Mouse (Mus musculus): Measurements from ENCODE around the gene Fgfr4. TPM values are rescaled to one million over a fixed set of nuclear protein-coding genes. Genes with fewer than 3 reads are reported as not detected.

The Fgfr4 gene
- polyA plus RNA-seq, 1 experiment from 2014 or later, result 0.80 TPM

GRCm38 (mm10) chr13:55203740-55204139 is 51.3 kb downstream of the Fgfr4 start:
- H3K4me1 ChIP-seq (ENCODE audit: control insufficient read depth, insufficient read depth, low read length), result no peaks in the 10 kb centered on the region
- no peaks in the 10 kb centered on the region for H3K36me3 ChIP-seq (ENCODE audit: control insufficient read depth, insufficient read depth)
- WGBS, result 65% methylated on average over 9 of the region's 9 CpGs
- no peaks in the 10 kb centered on the region for H3K27me3 ChIP-seq (ENCODE audit: control insufficient read depth, insufficient read depth, low read length)
- no peak overlapping the region for H3K4me2 ChIP-seq (ENCODE audit: low read depth, low read length)
- H3K4me3 ChIP-seq (ENCODE audit: low read length), result no peak overlapping the region
- H3K9me3 ChIP-seq (replicated peaks; ENCODE audit: control insufficient read depth, low read length), result no peaks in the 10 kb centered on the region
- no peak overlapping the region for H3K9ac ChIP-seq (ENCODE audit: low read length)
- H3K27ac ChIP-seq (ENCODE audit: low read length), result no peak overlapping the region
- no peak for ATAC-seq (replicated peaks; ENCODE audit: extremely low read depth, insufficient read depth, low FRiP score)

- Histone ChIP-seq H3K9me3 (replicated peaks; ENCODE audit: control insufficient read depth, low read length) (no peaks in the 10 kb centered on the region), H3K9ac (ENCODE audit: low read length) (no peak overlapping the region), H3K27me3 (ENCODE audit: control insufficient read depth, insufficient read depth, low read length) (no peaks in the 10 kb centered on the region), H3K27ac (ENCODE audit: low read length) (no peak overlapping the region), H3K4me2 (ENCODE audit: low read depth, low read length) (no peak overlapping the region), H3K36me3 (ENCODE audit: control insufficient read depth, insufficient read depth) (no peaks in the 10 kb centered on the region), H3K4me3 (ENCODE audit: low read length) (no peak overlapping the region), H3K4me1 (ENCODE audit: control insufficient read depth, insufficient read depth, low read length) (peaks cover under 1% of the 10 kb centered on the region; the same call in 1 of the 2 replicates)
- 75% methylated on average over 9 of the region's 11 CpGs for WGBS
- no peak for ATAC-seq (replicated peaks; ENCODE audit: extremely low read depth, insufficient read depth, low FRiP score)
Measured at GRCm38 (mm10) chr13:55204667-55205389, 52.4 kb downstream of the Fgfr4 start.

GRCm38 (mm10) chr13:55205448-55206205 is 53.2 kb downstream of the Fgfr4 start:
- H3K27ac ChIP-seq (ENCODE audit: low read length), result no peak overlapping the region

GRCm38 (mm10) chr13:55208837-55209648 is 56.6 kb downstream of the Fgfr4 start:
- no peak for ATAC-seq (replicated peaks; ENCODE audit: extremely low read depth, insufficient read depth, low FRiP score)

More at GRCm38 (mm10) chr13:55205448-55206205, 53.2 kb downstream of the Fgfr4 start:
- ATAC-seq (replicated peaks; ENCODE audit: extremely low read depth, insufficient read depth, low FRiP score), result no peak
- 85% methylated on average over 6 of the region's 6 CpGs for WGBS
- H3K9me3 ChIP-seq (replicated peaks; ENCODE audit: control insufficient read depth, low read length), result no peaks in the 10 kb centered on the region
- H3K4me1 ChIP-seq (ENCODE audit: control insufficient read depth, insufficient read depth, low read length), result peaks cover 3% of the 10 kb centered on the region
- no peaks in the 10 kb centered on the region for H3K27me3 ChIP-seq (ENCODE audit: control insufficient read depth, insufficient read depth, low read length)
- no peak overlapping the region for H3K9ac ChIP-seq (ENCODE audit: low read length)
- no peak overlapping the region for H3K4me2 ChIP-seq (ENCODE audit: low read depth, low read length)
- no peaks in the 10 kb centered on the region for H3K36me3 ChIP-seq (ENCODE audit: control insufficient read depth, insufficient read depth)
- no peak overlapping the region for H3K4me3 ChIP-seq (ENCODE audit: low read length)

GRCm38 (mm10) chr13:55209649-55210192 is 57.3 kb downstream of the Fgfr4 start, which contains the start of gene Nsd1:
Gene Nsd1, plus strand, starts transcription at chr13:55209782.
- 33% methylated on average over 31 of the region's 31 CpGs for WGBS
- Histone ChIP-seq H3K27me3 (ENCODE audit: control insufficient read depth, insufficient read depth, low read length) (no peaks in the 10 kb centered on the region), H3K36me3 (ENCODE audit: control insufficient read depth, insufficient read depth) (peaks cover 7% of the 10 kb centered on the region), H3K9me3 (replicated peaks; ENCODE audit: control insufficient read depth, low read length) (no peaks in the 10 kb centered on the region), H3K4me2 (ENCODE audit: low read depth, low read length) (peak within 1 kb of the TSS; percentile 80), H3K27ac (ENCODE audit: low read length) (peak within 1 kb of the TSS; percentile 98), H3K4me1 (ENCODE audit: control insufficient read depth, insufficient read depth, low read length) (peaks cover 24% of the 10 kb centered on the region), H3K9ac (ENCODE audit: low read length) (peak within 1 kb of the TSS; percentile 99), H3K4me3 (ENCODE audit: low read length) (peak within 1 kb of the TSS; percentile 82)
- no peak for ATAC-seq (replicated peaks; ENCODE audit: extremely low read depth, insufficient read depth, low FRiP score)

More at GRCm38 (mm10) chr13:55208837-55209648, 56.6 kb downstream of the Fgfr4 start:
- H3K9me3 ChIP-seq (replicated peaks; ENCODE audit: control insufficient read depth, low read length), result no peaks in the 10 kb centered on the region
- no peak overlapping the region for H3K4me3 ChIP-seq (ENCODE audit: low read length)
- 80% methylated on average over 13 of the region's 13 CpGs for WGBS
- no peak overlapping the region; the same call in 1 of the 2 replicates for H3K4me2 ChIP-seq (ENCODE audit: low read depth, low read length)
- H3K9ac ChIP-seq (ENCODE audit: low read length), result no peak overlapping the region
- H3K4me1 ChIP-seq (ENCODE audit: control insufficient read depth, insufficient read depth, low read length), result peaks cover 17% of the 10 kb centered on the region
- peaks cover 7% of the 10 kb centered on the region for H3K36me3 ChIP-seq (ENCODE audit: control insufficient read depth, insufficient read depth)
- H3K27me3 ChIP-seq (ENCODE audit: control insufficient read depth, insufficient read depth, low read length), result no peaks in the 10 kb centered on the region
- H3K27ac ChIP-seq (ENCODE audit: low read length), result no peak overlapping the region

- Histone ChIP-seq H3K36me3 (ENCODE audit: control insufficient read depth, insufficient read depth) (peaks cover 7% of the 10 kb centered on the region), H3K27me3 (ENCODE audit: control insufficient read depth, insufficient read depth, low read length) (no peaks in the 10 kb centered on the region), H3K9ac (ENCODE audit: low read length) (peak overlapping the region; percentile 99), H3K4me1 (ENCODE audit: control insufficient read depth, insufficient read depth, low read length) (peaks cover 26% of the 10 kb centered on the region), H3K9me3 (replicated peaks; ENCODE audit: control insufficient read depth, low read length) (no peaks in the 10 kb centered on the region), H3K4me2 (ENCODE audit: low read depth, low read length) (peak overlapping the region; percentile 80), H3K4me3 (ENCODE audit: low read length) (peak overlapping the region; percentile 82), H3K27ac (ENCODE audit: low read length) (peak overlapping the region; percentile 98)
- 2% methylated on average over 73 of the region's 77 CpGs for WGBS
- peak; percentile 28 for ATAC-seq (replicated peaks; ENCODE audit: extremely low read depth, insufficient read depth, low FRiP score)
Measured at GRCm38 (mm10) chr13:55210193-55210970, 57.9 kb downstream of the Fgfr4 start.

- peak; percentile 37 for ATAC-seq (replicated peaks; ENCODE audit: extremely low read depth, insufficient read depth, low FRiP score)
- 1% methylated on average over 17 of the region's 17 CpGs for WGBS
Measured at GRCm38 (mm10) chr13:55210971-55211220, 58.5 kb downstream of the Fgfr4 start.

More at GRCm38 (mm10) chr13:55210971-55211220, 58.5 kb downstream of the Fgfr4 start:
- Histone ChIP-seq H3K9ac (ENCODE audit: low read length) (peak overlapping the region; percentile 99), H3K27me3 (ENCODE audit: control insufficient read depth, insufficient read depth, low read length) (no peaks in the 10 kb centered on the region), H3K4me2 (ENCODE audit: low read depth, low read length) (peak overlapping the region; percentile 80), H3K9me3 (replicated peaks; ENCODE audit: control insufficient read depth, low read length) (no peaks in the 10 kb centered on the region), H3K36me3 (ENCODE audit: control insufficient read depth, insufficient read depth) (peaks cover 9% of the 10 kb centered on the region), H3K4me1 (ENCODE audit: control insufficient read depth, insufficient read depth, low read length) (peaks cover 30% of the 10 kb centered on the region), H3K4me3 (ENCODE audit: low read length) (peak overlapping the region; percentile 82), H3K27ac (ENCODE audit: low read length) (peak overlapping the region; percentile 98)
